Mouse (Mus musculus) c-Kit-positive CD71-positive TER-119-negative erythroid progenitor cells, embryonic 14.5 days (primary cell): Measurements from ENCODE around the gene Bag1.
A peak's percentile ranks its signal among the peaks of the same experiment; 100 is the strongest.

Source experiments
- DNase-seq: peaks from one replicate; pipeline ENCODE4 v3.0.0-alpha.2; 2013; ENCODE audit warnings: low read depth

The Bag1 gene

DNA sequence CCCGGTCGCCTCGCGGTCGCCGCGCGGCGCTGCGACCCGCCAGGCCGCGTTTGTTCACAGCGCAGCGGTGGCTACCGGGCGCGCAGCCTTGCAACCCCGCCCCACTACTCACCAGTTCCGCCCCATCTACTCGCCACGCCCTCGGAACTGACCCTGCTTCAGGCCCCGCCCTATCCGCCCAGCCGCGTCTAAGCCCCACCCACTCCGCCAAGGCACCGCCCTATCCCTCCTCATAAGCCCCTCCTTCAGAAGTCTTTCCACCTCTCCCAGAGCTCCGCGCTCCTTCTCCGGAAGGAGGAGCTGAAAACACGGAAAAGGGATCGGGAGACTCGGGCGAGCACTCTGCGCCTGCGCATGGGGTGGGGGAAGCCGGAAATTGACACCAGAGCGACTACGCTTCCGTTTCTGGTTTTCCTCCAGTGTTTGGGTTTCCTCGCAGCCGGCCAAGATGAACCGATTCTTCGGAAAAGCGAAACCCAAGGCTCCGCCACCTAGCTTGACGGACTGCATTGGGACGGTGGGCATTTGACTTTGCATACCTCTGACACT, at the start of gene Bag1, which contains the start of gene Chmp5:
TSS of gene Bag1 (minus strand) at position 135 of the 549 bp plus-strand sequence.
TSS of gene Chmp5 (plus strand) at position 248 of the 549 bp plus-strand sequence.
- DNase-seq, result peak; percentile 97

DNA sequence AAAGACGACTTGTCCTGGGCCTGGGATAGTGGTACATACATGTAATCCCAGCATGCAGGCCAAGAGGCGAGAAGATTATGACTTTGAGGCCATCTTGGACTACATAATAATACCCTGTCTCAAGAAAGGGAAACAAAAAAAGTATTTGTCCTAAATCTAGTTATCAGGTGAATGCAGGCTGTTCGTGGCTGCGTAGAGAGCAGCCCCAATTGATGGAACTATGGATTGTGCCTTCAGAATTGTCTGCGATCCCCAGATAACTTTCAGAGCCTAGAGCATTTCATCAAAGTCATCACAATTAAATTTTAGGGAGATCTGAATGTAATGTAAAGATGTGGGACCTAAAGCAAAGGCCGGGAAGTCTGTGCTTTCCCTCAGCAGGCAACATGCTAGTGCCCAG, 48.2 kb upstream of the Bag1 start:
- DNase-seq, result peak; percentile 48

DNA sequence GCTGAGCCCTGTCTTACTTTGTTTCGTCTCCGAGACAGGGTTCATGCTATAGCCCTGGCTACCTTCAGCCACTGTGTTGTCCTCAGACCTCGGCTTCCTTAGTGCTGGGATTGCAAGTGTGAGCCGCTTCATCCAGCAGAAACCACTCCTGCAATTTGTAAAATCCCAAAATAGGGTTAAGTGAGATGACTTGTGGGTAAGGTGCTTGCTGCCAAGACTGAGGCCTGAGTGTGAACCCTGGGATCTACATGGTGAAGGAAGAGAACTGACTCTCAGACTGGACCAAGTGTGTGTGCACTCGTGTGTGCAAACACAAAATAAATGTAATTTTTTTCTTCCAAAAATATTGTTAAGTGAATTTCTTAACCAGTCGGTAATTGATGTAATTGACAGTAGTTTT, 41.5 kb upstream of the Bag1 start:
- DNase-seq, result no peak

GRCm38 (mm10) chr4:40983686-40984085, 35.6 kb upstream of the Bag1 start:
- DNase-seq, result no peak

DNA sequence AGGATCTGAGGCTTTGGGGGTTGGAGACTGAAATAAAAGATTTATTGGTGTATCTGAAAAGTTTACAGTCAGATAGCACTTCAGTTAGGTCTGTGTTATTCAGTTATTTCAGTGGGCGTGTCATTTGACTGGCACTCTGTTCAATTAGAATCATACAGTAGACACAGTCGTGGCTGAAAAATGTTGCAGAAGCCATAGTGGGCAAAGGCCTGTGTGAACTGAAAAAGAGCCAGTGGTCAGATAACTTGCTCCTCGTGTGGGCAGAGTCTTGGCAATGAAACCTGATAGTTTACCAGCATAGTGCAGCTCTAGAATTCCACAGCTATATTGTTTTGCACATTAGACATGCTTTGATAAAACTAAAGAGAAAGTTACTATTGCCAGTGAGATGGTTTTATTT, 34.4 kb upstream of the Bag1 start:
- no peak for DNase-seq

GRCm38 (mm10) chr4:40979430-40979829, 31.3 kb upstream of the Bag1 start:
- no peak for DNase-seq

- no peak for DNase-seq
These were observed 28.6 kb upstream of the Bag1 start for GRCm38 (mm10) chr4:40976651-40977050.

DNA sequence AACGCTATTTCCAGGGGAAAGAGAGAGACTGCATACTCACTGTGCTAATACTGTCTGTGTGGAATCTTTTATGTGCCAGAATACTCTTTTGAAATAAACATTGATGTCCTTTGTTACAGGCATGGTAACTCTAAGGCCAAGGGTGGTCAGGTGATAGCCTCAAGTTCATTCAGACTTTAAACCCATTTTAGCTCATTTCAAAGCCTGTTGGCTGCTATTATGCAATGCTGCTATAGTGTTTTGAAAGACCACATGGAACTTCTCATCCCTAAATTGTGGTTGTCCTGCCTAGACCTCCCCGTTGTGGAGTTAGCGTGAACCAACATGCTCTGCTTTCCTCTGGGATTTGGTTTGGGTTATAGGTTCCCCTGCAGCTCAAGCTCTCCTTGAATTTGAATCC, 27.6 kb upstream of the Bag1 start:
- DNase-seq, result no peak

DNA sequence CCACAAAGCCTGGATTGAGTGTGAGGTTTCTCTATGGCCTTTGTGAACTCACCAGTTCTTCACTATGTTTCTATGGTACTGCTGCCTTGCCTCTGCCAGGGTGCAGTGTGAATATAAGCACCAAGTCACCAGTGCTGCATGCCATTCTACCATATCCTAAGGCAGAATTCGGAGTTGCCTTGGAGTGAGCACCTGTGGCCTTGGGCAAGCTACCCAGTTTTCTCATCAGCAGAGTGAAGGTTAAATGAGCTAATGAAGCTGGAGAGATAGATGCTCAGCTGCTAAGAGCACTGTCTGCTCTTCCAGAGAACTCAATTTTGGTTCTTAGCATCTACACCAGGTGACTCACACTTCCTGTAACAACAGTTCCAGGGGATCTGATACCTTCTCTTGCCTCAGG, 25.9 kb upstream of the Bag1 start:
- no peak for DNase-seq

GRCm38 (mm10) chr4:40971744-40972143, 23.6 kb upstream of the Bag1 start:
- peak; percentile 64 for DNase-seq

DNA sequence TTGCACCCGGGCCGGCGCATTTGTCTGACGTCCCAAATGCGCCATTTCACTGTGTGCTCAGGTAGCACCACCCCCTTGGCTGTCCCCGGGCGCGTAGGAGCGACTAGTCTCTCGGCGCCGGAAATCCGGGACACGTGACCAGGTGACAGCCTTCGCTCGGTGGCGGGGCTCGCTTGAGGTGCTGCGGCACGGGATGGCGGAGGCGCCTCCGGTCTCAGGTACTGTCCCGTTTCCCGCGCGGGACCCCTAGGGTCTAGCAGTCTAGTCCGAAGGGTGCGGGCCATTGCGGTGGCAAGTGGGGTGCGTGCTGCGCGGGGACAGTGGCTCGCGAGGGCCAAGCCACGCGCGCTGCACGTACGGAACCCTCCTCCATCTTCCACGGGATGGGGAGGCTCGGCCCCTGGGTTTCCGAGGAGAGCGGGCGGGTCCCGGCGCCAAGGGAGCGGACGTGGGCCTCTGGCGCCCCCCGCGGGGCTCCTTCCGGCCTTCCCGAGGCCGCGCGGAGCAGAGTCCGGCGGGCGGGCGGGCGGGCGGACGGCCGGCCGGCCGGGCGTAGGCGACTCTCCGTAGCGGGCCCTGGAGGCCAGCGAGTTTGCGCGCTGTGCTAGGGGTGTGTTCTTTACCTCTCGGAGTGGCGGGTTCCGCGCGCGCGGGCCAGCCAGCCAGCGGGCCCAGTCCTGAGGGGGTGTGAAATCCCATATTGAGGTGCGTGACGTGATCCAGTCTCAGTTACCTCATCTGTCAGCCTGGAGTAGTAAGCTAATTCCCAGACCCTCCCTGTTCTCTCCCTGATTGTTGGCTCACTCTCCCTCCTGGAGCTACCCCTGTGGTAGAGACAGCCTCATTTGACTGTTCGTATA, 23.0 kb upstream of the Bag1 start, which contains the start of gene Nfx1:
TSS of gene Nfx1 (plus strand) at position 65 of the 860 bp plus-strand sequence.
- DNase-seq, result peak; percentile 96

GRCm38 (mm10) chr4:40970592-40970841, 22.4 kb upstream of the Bag1 start:
- no peak for DNase-seq

- no peak for DNase-seq
These were observed 21.9 kb upstream of the Bag1 start for GRCm38 (mm10) chr4:40969781-40970591.

DNA sequence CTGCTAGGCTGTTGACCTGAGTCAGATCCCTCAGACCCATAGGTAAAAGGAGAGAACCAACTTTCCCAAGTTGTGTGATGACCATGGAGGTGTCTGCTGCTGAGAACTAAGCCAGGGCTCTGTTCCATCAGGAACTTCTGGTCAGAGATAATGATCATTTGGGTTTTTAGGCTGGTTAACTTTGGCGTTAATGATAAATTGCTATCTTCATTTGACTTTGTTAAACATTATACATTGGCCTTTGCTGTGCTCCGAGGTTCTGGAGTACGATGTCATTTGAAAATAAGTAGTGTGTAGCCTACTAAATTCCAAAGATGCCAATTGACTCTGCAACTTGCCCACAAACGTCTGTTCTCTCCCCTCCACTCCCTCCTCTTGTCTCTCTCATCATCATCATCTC, 21.1 kb upstream of the Bag1 start:
- no peak for DNase-seq

DNA sequence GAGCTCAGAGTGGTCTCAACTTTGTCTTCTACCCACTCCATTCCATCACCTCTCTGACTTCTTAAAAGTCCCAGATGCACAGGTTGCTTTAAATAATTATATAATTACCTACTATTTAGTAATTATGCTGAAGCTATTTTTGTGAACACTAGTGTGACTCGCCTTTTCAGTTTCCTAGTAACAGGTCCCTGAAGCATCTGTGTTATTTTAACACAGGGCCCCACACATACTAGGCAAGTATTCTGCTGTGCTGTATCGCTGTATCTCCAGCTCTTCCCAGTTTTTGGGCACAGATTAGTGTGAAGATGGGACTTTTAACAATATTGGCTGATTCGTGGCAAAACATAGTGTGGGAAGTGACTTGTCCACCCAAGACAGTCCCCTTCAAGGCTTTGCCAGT, 15.4 kb upstream of the Bag1 start:
- DNase-seq, result no peak

DNA sequence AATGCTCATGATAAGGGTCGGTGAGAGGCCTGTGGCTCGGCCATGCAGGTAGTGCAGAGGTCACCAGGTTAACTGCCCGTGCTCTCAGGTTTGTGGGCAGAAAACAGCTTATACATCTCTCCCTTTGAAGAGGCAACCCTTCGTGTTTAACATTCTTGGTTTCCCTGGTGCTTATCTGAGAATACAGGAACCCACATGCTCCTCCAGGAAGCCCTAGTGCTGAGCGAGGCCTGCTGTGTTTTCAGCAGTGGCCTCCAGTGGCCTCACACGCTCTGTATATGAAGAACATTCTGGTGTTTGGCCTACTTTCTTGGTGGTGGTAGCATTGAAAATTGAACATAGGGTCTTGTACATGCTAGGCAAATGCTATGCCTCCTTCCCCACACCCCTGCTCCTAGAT, 7.8 kb upstream of the Bag1 start:
- DNase-seq, result no peak

- peak; percentile 60 for DNase-seq
These were observed 5.4 kb upstream of the Bag1 start for GRCm38 (mm10) chr4:40953521-40953920.

GRCm38 (mm10) chr4:40947565-40948159, 432 bp downstream of the Bag1 start:
- DNase-seq, result no peak

DNA sequence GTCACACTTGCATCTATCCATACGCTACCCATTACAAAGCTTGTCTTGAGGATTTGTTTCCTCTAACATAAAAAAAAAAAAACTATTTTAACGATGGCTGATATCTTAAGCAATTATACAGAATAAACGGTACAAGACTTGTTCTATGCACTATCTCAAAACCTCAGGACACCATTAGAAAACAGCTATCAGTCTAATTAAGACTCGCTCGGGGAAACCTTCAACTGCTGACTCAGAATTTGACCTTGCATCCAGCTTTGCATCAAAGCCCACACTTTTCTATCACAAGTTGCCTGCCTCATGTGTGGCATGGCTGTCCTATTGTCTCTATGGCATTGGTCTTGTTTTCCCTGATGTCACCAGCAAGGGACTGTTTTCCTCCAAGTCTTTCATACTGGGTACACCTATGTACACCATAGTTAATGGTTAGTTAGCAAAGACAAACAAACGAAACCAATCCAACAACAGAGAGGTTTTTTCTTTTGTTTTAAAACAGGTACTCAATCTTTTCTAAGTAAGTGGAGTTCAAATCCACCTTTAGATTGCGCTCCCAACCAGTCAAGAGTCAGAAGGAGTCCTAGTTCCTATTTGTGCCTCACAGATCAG, 1.5 kb downstream of the Bag1 start:
- peak; percentile 44 for DNase-seq

DNA sequence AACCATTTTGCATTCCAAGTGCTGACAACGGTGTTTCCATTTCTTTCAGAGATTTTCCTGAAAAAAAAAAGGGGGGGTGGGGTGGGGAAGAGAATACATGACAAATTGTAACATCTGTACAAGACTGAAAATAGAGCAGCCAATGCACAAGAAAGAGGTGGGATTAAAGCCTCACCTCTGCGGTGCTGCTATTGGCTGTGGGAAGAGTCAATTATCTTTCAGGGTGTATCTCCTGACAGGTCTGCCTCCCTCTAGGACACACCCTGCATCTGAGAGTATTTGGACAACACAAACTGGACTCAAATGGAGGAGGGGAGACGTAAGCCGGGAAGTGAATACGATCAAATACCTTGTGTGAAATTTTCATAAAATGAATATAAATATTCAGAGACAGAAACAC, 4.4 kb downstream of the Bag1 start:
- DNase-seq, result peak; percentile 46

- no peak for DNase-seq
These were observed 9.3 kb downstream of the Bag1 start for GRCm38 (mm10) chr4:40938793-40939192.

- DNase-seq, result no peak
These were observed 11.8 kb downstream of the Bag1 start for GRCm38 (mm10) chr4:40936175-40936839.
